Mouse (Mus musculus) heart, postnatal 4 days (tissue): ENCODE measurements at regions not wholly inside any gene's neighbourhood (a gene's known extent, or its start where the extent isn't known, plus 50 kb on each side); places are given as distances from the start of the nearest gene placed in this dataset.
"Not testable (repeated sequence)": the region's sequence is repeated elsewhere in the genome, so short reads cannot be mapped to it uniquely, and the experiment has no call there.

Experiments used
- DNase-seq: peaks from one replicate; pipeline ENCODE4 v3.0.0; 2021

DNA sequence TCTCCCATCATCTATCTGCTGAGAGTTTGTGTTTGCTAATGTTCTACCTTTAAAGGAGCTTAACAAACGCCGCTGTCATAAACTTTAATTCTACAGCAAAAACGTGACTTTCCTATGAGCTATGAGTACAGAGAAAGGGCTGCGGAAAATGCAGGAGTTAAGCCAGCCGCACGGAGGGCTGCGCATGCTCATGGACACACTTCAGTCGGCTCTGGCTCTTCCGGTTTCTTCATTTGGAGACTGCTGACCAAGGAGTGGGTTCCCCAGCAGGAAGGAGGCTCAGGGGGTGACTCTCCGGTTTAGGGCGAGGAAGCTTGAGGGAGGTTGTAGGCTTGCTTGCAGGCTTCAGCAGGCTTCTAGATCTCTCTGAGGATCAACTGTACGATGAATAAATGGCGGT is 59.3 kb downstream of the Sox2 start:
- no peak for DNase-seq

- not testable (repeated sequence) for DNase-seq
These were observed 61.9 kb downstream of the Sox2 start for GRCm38 (mm10) chr3:34712137-34712536.

DNA sequence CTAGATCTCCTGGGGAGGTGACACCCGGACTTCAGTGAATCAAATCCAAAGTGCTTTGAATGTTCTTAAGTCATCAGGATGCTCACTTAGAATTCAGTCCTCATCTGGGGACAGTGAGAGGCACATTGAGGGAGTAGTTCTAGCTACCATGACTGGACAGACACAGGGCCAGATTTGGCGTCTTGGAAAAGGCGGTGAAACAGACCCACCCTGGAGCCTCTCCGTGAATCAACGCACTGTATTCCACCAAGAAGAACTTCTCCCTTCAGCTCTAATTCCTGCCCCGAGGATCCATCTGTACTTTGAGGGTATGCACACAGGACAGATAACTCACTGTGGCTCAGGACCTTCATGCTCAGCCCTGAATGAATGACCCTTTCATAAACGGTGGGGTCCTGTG is 72.3 kb downstream of the Sox2 start:
- DNase-seq: no peak

- no peak for DNase-seq
These were observed 76.8 kb downstream of the Sox2 start for GRCm38 (mm10) chr3:34726955-34727354.

DNA sequence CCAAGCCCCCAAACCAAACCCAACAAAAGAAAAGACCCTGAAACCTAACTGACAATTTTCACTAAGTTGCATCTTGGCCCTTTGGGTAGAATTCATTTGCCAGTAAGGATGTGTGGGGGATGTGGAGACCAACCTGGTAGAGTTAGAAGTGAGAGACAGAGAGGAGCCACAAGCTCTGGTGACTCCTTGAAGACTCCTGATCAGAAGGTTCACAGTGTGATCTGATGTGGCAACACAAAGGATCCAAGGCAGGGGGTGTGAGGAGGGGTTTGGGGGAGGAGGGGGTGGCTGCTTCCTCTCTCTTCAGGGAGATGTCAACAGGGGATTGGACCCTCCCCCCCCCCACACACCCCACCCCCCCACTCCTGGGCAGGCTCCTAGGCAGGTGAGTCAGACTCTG is 78.1 kb downstream of the Sox2 start:
- DNase-seq: no peak

DNA sequence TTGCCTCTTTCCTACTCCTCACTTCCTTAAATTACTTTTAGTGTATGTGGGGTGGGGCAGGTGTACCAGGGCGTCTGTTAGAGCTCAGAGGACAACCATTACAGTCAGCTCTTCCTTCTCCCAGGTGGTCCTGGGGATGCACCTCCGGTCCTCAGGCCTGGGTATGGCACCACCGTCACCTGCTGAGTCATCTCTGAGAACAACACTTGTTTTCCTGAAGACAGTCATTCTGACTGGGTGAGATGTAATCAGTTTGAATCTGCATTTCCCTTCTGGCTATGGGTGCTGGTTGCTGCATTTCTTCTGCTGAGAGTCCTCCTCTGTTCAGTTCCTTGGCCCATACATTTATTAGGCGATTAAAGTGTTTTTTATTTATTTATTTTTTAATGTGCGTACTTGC is 84.8 kb downstream of the Sox2 start:
- no peak for DNase-seq

GRCm38 (mm10) chr3:34738001-34738400 is 87.8 kb downstream of the Sox2 start:
- DNase-seq: no peak

DNA sequence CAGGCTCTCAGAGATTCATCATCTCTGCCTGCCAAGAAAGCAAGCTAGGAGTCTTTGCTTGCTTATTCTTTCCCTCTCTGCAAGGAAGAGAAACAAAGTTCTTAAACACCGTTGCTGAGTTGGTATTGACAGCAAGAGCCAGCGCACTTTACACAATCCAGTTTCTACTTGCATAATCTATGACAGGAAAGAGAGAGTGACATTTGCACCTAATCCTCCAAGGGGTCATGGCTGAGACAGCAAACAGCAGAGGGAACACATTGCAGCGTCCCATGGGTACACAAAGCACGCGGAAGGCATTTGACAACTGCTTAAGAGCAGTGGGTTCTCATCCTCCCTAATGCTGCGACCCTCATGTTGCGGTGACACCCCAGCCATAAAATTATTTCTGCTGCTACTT is 88.7 kb downstream of the Sox2 start:
- DNase-seq: no peak

GRCm38 (mm10) chr3:34739693-34740092 is 89.5 kb downstream of the Sox2 start:
- DNase-seq: no peak

DNA sequence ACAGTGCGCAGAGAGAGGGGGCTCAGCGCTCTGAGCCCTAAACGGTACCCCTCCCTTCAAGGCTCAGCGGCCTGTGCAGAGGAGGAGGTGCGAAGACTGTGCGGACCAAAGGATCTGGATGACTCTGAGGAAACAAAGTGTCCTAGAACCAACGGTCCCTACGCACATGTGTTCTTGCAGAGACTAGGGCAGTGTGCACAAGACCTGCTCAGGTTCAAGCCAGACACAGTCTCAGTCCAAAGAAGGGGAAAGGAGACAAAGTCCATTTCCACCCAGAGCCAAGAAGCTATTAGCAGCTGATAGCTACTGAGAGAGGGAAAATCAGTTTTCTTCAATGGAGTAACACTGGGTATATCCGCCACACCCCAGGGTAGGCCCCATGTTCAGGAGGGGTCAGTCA is 89.9 kb downstream of the Sox2 start:
- no peak for DNase-seq

- no peak for DNase-seq
These were observed 95.1 kb downstream of the Sox2 start for GRCm38 (mm10) chr3:34745181-34745736.

- no peak for DNase-seq
These were observed 97.4 kb downstream of the Sox2 start for GRCm38 (mm10) chr3:34747499-34748093.

GRCm38 (mm10) chr3:34749989-34750388 is 99.8 kb downstream of the Sox2 start:
- no peak for DNase-seq

GRCm38 (mm10) chr3:34751551-34751950 is 101.3 kb downstream of the Sox2 start:
- no peak for DNase-seq

GRCm38 (mm10) chr3:34753557-34753956 is 103.4 kb downstream of the Sox2 start:
- DNase-seq: no peak

DNA sequence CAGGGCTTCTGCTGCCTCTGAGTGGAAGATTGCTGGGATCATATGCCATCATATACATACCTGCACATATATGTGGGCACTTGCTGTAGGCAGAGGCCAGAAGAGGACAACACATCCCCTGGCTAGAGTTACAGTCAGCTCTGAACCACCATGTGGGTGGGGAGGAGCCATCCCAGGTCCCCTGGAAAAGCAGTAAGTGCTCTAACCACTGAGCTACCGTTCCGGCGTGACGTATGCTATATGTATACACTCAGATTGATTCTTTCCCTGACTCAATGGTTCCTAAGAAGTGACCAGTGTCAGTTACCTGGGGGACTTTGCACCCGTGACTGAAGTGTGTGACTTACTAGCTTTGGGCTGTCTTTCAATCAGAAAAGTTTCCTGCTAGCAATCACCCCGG is 104.6 kb downstream of the Sox2 start:
- no peak for DNase-seq

DNA sequence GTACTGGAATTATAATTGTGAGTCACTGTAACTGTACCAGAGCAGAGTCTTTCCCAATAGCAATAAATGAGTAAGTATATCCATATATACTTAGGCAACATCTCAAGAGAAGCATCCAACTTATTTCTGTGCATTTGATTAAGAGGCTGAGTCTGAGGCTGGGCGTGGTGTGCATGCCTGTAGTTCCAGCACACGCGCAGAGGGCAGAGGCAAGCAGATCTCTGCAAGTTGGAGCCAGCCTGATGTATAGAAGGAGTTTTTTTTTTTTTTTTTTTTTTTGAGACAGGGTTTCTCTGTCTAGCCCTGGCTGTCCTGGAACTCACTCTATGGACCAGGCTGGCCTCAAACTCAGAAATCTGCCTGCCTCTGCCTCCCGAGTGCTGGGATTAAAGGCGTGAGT is 105.1 kb downstream of the Sox2 start:
- DNase-seq: not testable (repeated sequence)

DNA sequence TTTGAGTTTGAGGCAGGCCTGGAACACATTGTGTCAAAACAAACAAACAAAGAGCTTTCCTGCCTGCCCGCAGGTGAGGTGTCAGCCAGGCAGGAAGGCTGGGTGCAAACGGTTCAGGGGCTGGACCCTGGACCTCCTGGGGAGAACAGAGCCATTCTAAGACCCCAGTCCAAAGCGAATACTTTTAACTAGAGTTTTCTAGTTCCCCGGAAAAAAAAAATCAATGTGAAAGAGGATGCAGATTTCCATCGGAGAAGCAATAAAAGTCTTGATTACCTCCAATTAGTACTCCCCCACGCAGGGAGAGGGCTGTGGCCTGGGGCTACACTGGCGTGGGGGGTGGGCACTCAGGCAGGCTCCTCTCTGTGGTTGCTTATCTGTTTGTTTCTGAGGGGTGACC is 106.4 kb downstream of the Sox2 start:
- no peak for DNase-seq

GRCm38 (mm10) chr3:34757130-34757529 is 106.9 kb downstream of the Sox2 start:
- no peak for DNase-seq

- no peak for DNase-seq
These were observed 107.8 kb downstream of the Sox2 start for GRCm38 (mm10) chr3:34757813-34758510.

GRCm38 (mm10) chr3:34759942-34760640 is 109.9 kb downstream of the Sox2 start:
- no peak for DNase-seq

GRCm38 (mm10) chr3:34761162-34761769 is 111.1 kb downstream of the Sox2 start:
- no peak for DNase-seq

DNA sequence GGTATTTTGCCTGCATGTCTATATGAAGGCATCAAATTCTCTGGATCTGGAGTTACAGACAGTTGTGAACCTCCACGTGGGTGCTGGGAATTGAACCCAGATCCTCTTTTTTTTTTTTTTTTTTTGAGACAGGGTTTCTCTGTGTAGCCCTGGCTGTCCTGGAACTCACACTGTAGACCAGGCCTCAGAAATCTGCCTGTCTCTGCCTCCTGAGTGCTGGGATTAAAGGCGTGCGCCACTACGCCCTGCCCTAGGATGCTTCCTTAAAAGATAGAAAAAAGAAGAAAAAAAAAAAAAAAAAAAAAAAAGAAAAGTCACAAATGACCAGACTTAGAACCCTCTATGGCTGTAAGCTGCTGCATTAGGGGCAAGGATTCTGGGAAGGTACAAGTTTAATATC is 111.6 kb downstream of the Sox2 start:
- DNase-seq: no peak
